Mouse (Mus musculus): Measurements from ENCODE around the gene Crnn.

Crnn gene

DNA sequence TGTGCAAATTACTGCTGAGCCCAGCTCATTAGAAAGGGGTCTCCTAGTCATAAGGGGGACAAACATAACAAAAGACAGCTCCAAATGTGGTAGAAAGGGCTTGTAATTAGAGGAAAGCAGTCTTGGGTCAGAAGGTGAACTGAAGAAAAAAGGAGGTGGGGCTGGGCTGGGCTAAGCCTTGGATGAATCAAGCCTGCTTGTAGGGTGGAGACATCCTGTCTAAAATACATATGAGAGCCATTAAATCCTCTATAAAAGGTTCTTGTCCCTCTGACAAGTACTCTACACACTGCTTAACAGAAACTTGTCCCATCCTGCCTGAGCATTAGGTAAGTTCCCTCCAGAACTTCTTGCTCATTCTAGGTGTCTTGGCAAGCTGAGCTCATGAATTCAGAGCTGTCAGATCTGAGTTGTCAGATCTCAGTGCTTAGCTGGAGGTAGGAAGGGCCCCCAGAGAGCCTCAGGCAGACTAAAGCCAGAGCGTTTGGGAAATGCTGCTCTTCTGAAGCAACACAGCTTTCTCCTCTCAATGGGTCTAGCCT is at the start of gene Crnn:
TSS of gene Crnn (plus strand) at position 278 of the 542 bp plus-strand sequence.
- no peak for DNase-seq

DNA sequence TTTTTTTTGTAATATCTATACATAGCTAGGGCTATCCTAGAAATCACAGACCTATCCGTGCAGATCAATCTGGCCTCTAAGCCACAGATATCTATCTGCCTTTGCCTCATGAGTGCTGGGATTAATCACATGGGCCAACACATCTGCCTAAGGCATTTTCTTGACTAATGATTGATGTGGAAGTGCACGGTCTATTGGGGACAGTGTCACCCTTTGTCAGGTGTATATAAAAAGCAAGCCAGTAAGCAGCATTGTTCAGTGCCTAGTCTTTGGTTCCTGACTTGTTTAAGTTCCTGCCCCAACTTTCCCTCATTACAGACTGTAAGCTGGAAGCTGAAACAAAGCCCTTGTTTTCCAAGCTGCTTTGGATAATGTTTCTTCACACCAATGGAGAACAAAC is 48.1 kb upstream of the Crnn start:
- no peak for DNase-seq

DNA sequence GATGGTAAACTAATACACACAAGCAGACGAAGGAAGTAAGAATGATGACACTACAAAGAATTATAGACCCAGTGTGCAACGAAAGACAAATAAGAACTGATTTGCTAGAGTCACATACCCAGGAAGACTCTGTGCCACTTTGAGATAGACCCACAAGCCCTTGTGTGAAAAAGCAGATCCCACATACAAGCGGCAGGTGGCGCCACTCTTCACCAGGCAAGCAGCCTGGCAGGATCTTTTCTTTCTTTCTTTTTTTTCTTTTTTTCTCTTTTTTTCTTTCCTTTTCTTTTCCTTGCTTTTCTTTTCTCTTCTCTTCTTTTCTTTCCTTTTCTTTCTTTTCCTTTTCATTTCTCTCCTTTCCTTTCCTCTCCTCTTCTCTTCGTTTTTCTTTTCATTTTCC is 32.9 kb upstream of the Crnn start:
- DNase-seq: no peak

DNA sequence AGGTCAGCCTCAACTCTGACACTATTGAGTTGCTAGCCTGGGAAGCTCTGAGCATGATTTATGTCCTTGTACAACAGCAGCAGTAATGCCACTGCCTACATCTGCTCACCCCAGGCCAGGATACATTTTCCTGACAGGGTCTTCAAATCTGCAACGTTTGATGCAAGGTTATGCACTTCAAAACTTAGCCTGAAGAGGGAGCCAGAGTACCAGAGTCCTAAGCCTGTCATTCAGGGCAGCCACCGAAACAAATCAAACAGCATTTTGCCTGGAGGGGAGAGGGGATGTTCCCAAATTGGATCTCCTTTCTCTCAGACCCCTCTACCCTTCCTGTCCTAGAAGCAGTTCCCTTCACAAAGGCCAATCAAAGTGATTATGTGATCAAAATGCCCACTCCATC is 30.1 kb upstream of the Crnn start:
- DNase-seq: no peak

DNA sequence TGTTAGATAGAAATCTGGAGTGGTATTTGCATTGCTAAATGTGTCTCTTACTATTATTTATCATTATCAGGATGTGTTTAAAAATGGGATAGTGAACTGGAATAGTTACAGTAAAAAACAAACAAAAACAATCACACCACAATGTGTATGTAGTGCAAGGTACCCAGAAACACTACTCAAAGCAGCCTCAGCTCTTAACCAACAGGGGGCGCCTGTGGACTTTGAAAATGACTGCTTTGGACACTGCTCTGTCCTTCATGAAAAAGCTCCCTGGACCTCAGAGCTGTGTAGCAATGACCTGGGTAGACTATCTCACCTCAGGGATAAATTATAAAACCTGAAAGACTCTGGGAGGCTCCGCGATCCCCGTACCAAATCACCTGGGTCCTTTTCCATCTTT is 25.5 kb upstream of the Crnn start:
- DNase-seq: no peak

DNA sequence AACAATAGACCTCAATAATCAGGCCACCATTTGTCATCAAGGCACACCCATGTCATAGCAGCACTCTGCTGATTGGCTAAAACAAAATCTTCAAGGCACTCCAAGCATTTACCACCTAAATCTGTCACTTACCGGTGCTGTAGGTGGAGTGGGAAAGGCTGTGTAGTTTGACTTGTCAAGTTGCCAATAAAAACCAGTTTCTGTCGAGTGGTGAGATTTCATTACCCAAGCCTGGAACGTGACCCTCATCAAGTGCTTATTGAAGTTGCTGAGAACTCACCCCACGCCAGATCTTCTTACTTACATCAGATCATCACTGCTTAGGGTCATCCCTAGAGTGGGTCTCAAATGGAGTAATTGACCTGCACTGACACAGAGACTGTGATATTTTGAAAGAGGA is 16.5 kb upstream of the Crnn start:
- no peak for DNase-seq

DNA sequence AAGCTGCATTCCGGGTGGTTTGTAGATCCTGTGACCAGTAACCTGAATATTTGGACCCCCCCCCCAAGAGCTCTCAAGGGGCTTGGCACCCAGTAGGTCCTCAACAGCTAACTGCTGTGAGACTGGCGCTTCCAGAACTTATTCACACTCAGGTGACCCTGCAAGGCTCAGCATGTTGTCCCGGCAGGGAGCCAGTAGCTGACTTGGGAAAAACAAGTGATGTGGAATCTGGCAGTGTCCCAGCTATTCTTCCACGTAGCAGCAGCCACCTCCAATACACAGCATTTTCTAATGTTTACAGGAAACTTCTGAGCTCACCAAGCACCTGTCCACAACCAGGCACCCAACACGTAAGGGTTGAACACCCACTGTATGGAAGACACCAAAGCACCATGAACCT is 15.5 kb upstream of the Crnn start:
- DNase-seq: no peak

DNA sequence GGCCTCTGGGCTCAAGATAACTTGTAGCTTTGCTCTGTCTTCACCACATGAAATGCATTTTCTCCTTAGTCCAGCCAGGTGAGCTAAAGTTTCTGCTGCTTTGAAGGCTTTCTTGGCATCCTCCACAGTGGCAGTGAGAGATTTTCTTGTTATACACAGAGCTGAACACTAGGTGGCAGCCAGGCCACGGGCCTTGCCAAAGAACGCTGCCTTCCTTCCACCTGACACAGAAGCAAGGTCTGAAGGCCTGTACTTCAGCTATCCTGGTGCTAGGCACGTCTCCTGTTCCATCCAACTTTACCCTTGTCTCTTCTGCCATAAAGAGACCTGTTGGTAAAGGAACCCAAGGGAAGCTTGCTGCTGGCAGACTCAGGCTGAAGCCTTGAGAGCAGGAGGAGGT is 14.1 kb upstream of the Crnn start:
- no peak for DNase-seq

DNA sequence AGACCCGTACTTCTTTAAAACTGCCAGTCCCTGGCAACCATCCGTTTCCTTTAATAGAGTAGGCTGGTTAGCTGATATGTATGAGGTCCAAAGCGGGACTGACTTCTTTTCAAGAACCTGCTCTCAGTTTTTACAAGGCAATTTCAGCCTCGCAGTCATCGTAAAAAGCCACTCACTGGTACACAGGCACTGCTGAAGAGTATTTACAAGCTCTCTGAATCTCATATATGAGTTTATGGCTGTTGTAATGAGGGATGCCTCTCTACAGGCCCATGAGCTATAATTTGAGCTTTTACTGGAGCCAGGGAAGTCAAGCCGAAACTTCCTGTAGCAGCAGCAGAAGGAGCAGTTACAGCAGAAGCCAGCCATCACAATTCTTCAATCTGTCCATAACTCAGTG is 17.9 kb downstream of the Crnn start:
- no peak for DNase-seq

DNA sequence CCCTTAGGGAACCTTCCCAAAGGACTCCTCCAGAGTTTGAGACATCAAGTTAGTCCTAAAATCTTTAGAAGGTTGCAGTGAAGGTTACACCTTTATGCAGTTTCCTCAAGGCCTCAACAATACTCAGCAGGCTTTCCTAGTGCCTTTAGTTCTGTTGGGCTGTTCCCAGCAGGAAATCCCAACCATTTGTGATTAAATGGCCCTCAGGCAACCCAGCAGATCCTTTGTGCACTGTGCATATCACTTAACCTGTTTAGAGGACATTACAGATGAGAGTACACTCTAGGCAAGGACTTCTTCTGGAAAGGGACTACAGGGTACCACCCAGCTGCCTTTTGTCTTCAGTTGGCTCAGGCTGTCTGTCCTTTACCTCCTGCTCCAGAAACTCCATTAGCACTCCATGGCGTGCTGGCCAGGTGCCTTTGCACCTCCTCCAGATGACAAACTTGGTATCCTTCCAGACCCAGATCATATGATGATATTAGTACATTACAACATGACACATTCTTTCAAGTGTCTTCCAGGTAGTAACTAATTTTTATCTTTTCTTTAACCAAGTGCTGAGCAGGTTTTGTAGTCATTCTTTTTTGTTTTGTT is 18.5 kb downstream of the Crnn start:
- no peak for DNase-seq

DNA sequence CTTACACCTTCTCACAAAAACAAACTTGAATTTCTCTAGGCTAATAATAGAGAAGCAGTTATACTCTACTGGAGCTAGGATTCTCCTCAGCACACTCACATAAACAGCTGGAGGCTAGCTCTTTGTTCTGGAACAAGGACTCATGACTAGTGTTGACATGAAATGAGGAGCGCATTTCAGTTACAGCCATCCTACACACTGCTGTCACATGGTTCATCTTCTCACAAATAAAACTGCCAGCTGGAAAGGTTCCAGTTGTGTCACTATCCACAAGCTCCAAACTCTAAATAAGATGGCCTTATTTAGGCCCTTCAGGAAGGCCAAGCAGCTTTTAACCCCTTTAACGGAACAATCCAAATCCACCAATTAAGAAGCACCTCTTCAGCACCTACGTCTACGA is 36.3 kb downstream of the Crnn start:
- no peak for DNase-seq

DNA sequence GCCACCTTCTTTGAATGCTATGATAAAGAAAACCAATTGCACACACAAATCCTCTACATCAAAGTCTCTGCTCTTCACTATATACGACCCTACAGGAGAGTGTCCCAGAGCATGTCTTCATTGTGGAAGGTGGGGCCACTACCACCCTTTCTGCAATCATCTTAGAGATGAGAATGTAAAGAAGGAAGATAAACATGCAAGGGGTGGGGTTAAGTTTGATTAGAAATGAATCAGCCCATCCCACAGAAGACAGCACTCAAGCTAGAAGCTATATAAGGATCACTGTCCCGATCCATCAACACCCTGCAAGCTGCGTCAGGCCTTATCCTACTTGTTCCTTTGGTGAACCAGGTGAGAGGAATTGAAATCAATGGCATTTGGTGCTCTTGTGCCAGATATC is 52.4 kb downstream of the Crnn start, which contains the start of gene Flg2:
TSS of gene Flg2 (plus strand) at position 301 of the 400 bp plus-strand sequence.
- no peak for DNase-seq

Measured in thymus, adult 18-20 months (tissue).